Mouse (Mus musculus) adipocyte (in vitro differentiated cells): ENCODE data around the gene Srsf1.

Experiments used
- DNase-seq: peaks from one replicate; pipeline ENCODE4 v3.0.0-alpha.2; 2016; ENCODE audit warnings: low spot score

Srsf1 gene

DNA sequence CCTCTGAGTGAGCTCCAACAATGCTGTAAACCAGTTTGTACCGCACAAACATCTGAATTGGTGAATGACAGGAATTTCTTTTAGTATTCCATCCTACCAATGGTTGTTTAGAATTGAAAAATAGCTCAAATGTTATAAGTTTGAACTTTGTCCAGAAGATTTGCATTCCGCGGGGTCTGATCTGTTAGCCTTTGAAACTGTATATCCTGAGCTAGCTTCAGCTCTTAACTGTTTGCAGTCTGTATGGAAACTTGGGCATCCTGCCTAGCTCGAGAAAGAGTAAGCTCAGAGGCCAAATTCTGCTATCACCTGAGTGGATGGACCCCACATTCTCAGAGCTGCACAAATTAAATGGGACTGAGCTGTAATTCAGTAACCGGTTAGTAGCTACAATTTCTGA is 23.9 kb downstream of the Srsf1 start:
- no peak for DNase-seq

DNA sequence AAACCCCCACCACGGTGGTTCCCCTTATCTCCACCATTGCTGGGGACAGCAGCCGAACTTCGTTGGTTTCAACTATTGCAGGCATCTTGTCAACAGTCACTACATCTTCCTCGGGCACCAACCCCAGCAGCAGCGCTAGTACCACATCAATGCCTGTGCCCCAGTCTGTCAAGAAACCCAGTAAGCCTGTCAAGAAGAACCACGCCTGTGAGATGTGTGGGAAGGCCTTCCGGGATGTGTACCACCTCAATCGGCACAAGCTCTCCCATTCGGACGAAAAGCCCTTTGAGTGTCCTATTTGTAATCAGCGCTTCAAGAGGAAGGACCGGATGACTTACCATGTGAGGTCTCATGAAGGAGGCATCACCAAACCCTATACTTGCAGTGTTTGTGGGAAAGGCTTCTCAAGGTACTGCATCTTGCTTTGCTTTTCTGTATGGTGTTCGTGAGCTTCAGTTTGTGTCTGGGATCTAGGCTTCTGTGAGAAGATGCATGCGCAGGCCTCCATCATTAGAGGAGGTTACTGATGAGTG is 26.2 kb downstream of the Srsf1 start:
- DNase-seq = no peak

- no peak for DNase-seq
These were observed 28.5 kb downstream of the Srsf1 start for GRCm38 (mm10) chr11:88075701-88076100.

DNA sequence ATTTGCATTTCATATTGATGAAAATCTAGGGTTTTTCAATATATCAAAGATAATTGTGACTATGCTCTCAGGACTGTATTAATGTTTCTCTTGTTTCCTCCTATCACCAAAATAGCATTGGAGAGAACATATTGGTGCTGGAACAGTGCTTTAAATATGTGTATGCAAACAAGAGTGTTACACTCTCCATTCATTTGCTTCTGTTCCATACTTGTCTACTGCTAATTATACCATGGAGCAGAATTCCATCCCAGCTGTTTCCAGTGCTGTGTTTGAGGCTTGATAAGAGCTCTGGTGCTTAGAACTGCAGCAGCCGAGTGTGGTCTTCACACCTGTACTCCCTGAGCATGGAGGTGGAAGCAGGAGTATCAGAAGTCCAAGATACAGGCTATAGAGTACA is 29.2 kb downstream of the Srsf1 start:
- no peak for DNase-seq

DNA sequence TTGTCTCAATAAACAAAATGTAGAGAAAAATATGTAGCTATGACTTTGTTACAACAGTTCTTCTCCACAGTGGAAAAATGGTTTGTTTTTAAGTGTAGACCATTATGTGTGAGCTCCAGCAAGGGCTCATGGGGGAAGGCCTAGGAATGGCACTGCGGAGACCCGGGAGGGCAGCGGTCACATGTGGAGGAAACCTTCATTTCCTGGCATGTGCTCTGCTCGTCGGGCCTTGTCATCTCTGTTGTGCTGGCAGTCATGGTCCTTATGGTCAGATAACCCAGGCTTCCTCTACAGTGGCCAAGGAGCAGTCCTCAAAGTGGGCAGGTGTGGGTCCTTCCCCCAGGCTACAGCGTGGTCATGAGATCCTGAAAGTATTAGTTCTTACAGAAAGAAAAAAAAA is 36.5 kb downstream of the Srsf1 start:
- DNase-seq = no peak

DNA sequence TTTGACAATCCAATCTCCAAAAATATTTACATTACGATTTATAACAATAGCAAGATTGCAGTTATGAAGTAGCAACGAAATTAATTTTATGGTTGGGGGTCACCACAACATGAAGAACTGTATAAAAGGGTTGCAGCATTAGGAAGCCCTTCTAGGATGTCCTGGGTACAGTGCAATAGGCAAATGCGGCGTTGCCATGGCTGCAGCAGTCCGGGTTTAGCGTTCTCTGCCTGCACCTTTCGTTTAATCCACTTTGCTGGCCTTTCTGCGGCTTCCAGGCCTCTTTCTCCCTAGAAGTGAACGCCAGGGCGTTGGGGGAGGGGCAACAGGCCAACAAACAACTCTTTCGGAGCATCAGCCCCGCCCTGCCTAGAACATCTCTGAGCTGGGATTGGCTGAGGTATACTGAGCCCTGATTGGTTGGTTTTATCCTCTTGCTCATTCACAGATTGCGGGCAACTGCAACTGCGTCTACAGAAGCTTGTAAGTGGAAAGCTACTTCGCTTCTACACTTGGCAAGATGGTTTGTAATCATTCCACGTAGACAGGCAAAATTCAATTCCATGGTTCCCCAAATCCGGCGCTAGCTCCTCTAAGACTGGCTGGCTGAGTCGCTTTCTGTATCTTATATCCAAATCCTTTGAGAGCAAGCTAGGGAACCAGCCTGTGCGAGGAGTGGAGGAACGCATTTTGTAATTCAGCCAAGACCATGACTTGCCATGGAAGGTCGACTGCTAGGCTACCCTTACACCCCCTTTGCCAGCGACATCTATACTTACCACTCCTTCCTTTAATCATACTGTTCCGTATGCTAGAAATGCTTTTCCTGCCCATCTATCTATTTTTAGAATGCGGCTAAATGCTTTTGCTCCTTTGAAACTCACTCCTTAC is 39.8 kb downstream of the Srsf1 start:
- no peak for DNase-seq

DNA sequence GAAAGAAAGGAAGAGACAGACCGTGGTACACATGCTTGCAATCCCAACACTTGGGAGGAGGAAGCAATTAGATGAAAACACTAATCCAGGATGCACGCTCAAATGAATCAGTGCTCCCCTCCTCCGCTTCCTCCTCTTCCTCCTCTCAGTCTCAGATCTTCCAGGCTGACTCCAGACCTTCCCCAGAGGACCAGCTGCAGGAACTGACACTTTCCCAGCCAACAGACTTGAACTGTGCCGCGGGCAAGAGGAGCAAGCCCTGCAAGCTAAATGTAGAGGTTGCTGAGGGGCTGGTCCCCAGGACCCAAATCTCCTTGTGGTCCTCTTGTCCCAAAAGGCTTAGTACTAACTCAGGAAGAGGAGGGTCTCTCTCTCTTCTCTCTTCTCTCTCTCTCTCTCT is 42.0 kb downstream of the Srsf1 start:
- DNase-seq = no peak

- DNase-seq = no peak
These were observed 43.1 kb downstream of the Srsf1 start for GRCm38 (mm10) chr11:88090293-88090692.

- no peak for DNase-seq
These were observed 44.8 kb downstream of the Srsf1 start for GRCm38 (mm10) chr11:88091949-88092348.

DNA sequence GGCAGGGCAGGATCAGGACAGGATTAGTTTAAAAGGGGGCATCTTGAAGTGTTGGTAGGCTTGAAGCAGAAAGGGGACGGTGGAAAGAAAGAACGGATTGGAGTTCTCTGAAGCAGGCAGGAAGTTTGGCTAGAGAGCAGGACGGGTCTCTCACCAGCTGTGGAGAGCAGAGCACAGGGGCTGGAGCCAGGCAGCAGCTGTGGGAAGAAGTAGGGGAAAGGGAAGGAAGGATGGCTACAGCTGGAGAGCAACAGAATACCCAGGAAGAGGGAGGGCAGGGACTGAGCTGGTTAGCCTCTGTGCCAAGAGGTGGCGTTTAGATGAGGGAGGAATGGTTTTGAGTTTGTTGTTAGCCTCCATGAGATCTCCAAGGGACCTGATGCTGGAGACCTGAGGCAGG is 50.0 kb downstream of the Srsf1 start:
- DNase-seq = peak; percentile 80

DNA sequence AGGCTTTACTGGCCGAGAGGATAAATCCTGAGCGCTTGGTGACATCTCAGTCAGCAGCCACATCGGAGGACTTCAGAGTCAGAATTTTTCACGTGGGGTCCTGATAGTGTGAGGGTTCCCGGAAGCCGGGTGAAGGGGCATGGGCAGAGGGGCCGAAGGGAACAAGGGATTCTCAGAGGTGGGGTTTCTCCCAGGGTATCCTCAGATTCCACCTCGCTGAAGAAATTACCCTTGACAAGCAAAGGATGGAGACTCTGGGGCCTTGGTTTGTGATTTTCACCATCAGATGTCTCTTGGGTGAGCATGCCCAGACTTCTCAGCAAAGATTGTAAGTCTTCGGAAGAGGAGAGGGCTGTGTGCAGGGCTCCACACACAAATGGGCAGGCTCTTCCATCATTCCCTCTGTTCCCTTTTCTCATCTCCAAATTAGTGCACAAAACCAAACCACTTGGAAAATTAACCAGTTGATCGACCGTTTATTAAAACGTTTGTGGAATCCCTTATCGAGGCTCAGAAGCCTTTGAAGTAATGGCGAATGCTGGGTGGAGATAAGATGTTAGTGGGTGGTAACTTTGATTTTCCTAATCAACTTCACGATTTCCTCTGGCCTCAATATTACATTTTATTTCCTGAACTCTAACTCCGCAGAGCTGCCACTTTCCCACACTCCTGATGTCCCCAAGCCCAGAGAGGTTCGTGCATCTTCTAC is 51.0 kb downstream of the Srsf1 start, which contains the start of gene Cuedc1:
TSS of gene Cuedc1 (plus strand) at position 38 of the 709 bp plus-strand sequence.
- no peak for DNase-seq

- peak; percentile 54 for DNase-seq
These were observed 51.8 kb downstream of the Srsf1 start for GRCm38 (mm10) chr11:88098787-88099598.

- peak; percentile 45 for DNase-seq
These were observed 52.4 kb downstream of the Srsf1 start for GRCm38 (mm10) chr11:88099599-88100023.

- no peak for DNase-seq
These were observed 53.0 kb downstream of the Srsf1 start for GRCm38 (mm10) chr11:88100170-88100569.
